Mouse (Mus musculus) lung, postnatal 0 days (tissue): ENCODE measurements at regions not wholly inside any gene's neighbourhood (a gene's known extent, or its start where the extent isn't known, plus 50 kb on each side); places are given as distances from the start of the nearest gene placed in this dataset.

Experiments used
- ATAC-seq: fragments of 200-750 bp; cut with Nextera tagmentation; 2 replicates; pipeline ENCODE4 v1.8.0; 2017; ENCODE audit warnings: moderate library complexity
- DNase-seq: peaks from one replicate; pipeline ENCODE4 v3.0.0-alpha.2; 2016; ENCODE audit warnings: low spot score
- H3K27ac ChIP-seq: fragments of 300-500 bp; sonication (generic); 2 replicates; pipeline ENCODE4 v1.5.1; 2014; ENCODE audit warnings: antibody characterized with exemption, mild to moderate bottlenecking, low read length, mixed read lengths
- H3K27me3 ChIP-seq: fragments of 300-500 bp; sonication (generic); replicated peaks from 2 replicates; pipeline ENCODE4 v1.6.1; 2014; ENCODE audit warnings: low read length, mixed read lengths; ENCODE audit not compliant: insufficient read depth
- H3K36me3 ChIP-seq: fragments of 300-500 bp; sonication (generic); 2 replicates; pipeline ENCODE4 v1.6.1; 2014; ENCODE audit warnings: low read length, mixed read lengths; ENCODE audit not compliant: insufficient read depth
- H3K4me1 ChIP-seq: fragments of 300-500 bp; sonication (generic); 2 replicates; pipeline ENCODE4 v1.6.1; 2014; ENCODE audit warnings: antibody characterized with exemption, low read depth, low read length, mixed read lengths; ENCODE audit not compliant: insufficient read depth
- H3K4me2 ChIP-seq: fragments of 300-500 bp; sonication (generic); replicated peaks from 2 replicates; pipeline ENCODE4 v1.6.1; 2014; ENCODE audit warnings: low read depth, mild to moderate bottlenecking, low read length, moderate library complexity, mixed read lengths
- H3K4me3 ChIP-seq: fragments of 300-500 bp; sonication (generic); 2 replicates; pipeline ENCODE4 v1.5.1; 2014; ENCODE audit warnings: low read depth, low read length
- H3K9ac ChIP-seq: fragments of 300-500 bp; sonication (generic); replicated peaks from 2 replicates; pipeline ENCODE4 v1.6.1; 2014; ENCODE audit warnings: low read depth, mild to moderate bottlenecking
- H3K9me3 ChIP-seq: fragments of 300-500 bp; sonication (generic); 2 replicates; pipeline ENCODE4 v1.6.1; 2016; ENCODE audit warnings: low read length, mixed read lengths
- CTCF ChIP-seq: IDR thresholded peaks from 2 replicates; pipeline ENCODE4 v1.5.1; 2016; ENCODE audit warnings: antibody characterized with exemption, mild to moderate bottlenecking
- EP300 ChIP-seq: IDR thresholded peaks from 2 replicates; pipeline ENCODE4 v1.6.1; 2016; ENCODE audit warnings: antibody characterized with exemption, mild to moderate bottlenecking, control low read depth
- WGBS: fragments of 180-500 bp; shearing (Covaris S2); extraction: QIAGEN DNeasy Blood & Tissue Kit; methylation state at CpG from one replicate; pipeline ENCODE4 v1.1.7; 2014; 5-methylcytosine and 5-hydroxymethylcytosine counted together

GRCm38 (mm10) chr14:105606551-105606950 is 290.1 kb downstream of the Spry2 start:
- Histone ChIP-seq H3K4me1 (no peaks in the 10 kb centered on the region), H3K9me3 (no peaks in the 10 kb centered on the region), H3K27me3 (no peaks in the 10 kb centered on the region), H3K36me3 (no peaks in the 10 kb centered on the region), H3K9ac (no peak overlapping the region), H3K27ac (no peak overlapping the region), H3K4me3 (no peak overlapping the region), H3K4me2 (no peak overlapping the region)
- ATAC-seq (no peak), DNase-seq (no peak)
- TF ChIP-seq EP300 (no peak), CTCF (no peak)
- WGBS: 88% methylated on average over 3 of the region's 3 CpGs

GRCm38 (mm10) chr14:105604451-105604850 is 292.2 kb downstream of the Spry2 start:
- no peak for TF ChIP-seq EP300
- TF ChIP-seq CTCF: no peak
- Histone ChIP-seq H3K36me3 (no peaks in the 10 kb centered on the region), H3K9me3 (no peaks in the 10 kb centered on the region), H3K27me3 (no peaks in the 10 kb centered on the region), H3K4me1 (no peaks in the 10 kb centered on the region), H3K4me3 (no peak overlapping the region), H3K27ac (no peak overlapping the region), H3K9ac (no peak overlapping the region), H3K4me2 (no peak overlapping the region)
- ATAC-seq (no peak), DNase-seq (no peak)
- 70% methylated on average over 6 of the region's 6 CpGs for WGBS

DNA sequence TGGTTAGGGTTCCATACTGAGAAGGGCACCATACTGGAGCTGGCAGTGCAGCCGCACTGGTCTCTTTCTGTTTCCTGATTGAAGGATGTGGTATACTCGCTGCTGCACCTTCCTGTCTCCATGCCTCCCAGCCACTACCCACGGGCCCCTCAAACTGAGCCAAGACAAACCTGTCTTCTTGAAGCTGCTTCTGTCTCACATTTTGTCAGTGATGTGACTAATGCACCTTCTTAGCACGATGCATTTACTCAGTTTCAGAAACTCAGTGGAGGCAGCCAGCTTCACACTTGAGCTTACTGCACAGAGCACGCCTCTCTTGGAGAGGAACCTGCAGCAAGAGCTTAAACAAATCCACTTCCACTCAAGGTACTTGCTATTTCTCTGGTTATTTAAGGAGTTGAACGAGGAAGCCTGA is 293.6 kb downstream of the Spry2 start:
- H3K4me3 ChIP-seq: no peak overlapping the region
- TF ChIP-seq CTCF: no peak
- no peaks in the 10 kb centered on the region for H3K36me3 ChIP-seq
- ATAC-seq (peak; percentile 43), DNase-seq (peak; percentile 69)
- H3K4me2 ChIP-seq: no peak overlapping the region
- no peak overlapping the region for H3K27ac ChIP-seq
- 42% methylated on average over 6 of the region's 6 CpGs for WGBS
- H3K27me3 ChIP-seq: no peaks in the 10 kb centered on the region
- H3K9me3 ChIP-seq: no peaks in the 10 kb centered on the region
- no peak overlapping the region for H3K9ac ChIP-seq
- H3K4me1 ChIP-seq: no peaks in the 10 kb centered on the region

GRCm38 (mm10) chr14:105599550-105600453 is 296.8 kb downstream of the Spry2 start:
- 95% methylated on average over 24 of the region's 24 CpGs for WGBS

GRCm38 (mm10) chr14:105589751-105590150 is 306.9 kb downstream of the Spry2 start:
- no peak for ATAC-seq
- Histone ChIP-seq H3K4me3 (no peak overlapping the region), H3K4me2 (no peak overlapping the region), H3K9me3 (no peaks in the 10 kb centered on the region), H3K36me3 (no peaks in the 10 kb centered on the region), H3K9ac (no peak overlapping the region), H3K27ac (no peak overlapping the region), H3K4me1 (no peaks in the 10 kb centered on the region), H3K27me3 (no peaks in the 10 kb centered on the region)
- TF ChIP-seq EP300 (no peak), CTCF (no peak)
- WGBS: 85% methylated on average over 7 of the region's 7 CpGs
- no peak for DNase-seq

More at GRCm38 (mm10) chr14:105599550-105600453, 296.8 kb downstream of the Spry2 start:
- no peak overlapping the region for H3K4me3 ChIP-seq
- ATAC-seq (no peak), DNase-seq (no peak)
- no peaks in the 10 kb centered on the region for H3K4me1 ChIP-seq
- H3K36me3 ChIP-seq: no peaks in the 10 kb centered on the region
- TF ChIP-seq EP300 (no peak), CTCF (no peak)
- no peak overlapping the region for H3K27ac ChIP-seq
- H3K9ac ChIP-seq: no peak overlapping the region
- H3K27me3 ChIP-seq: no peaks in the 10 kb centered on the region
- no peaks in the 10 kb centered on the region for H3K9me3 ChIP-seq
- H3K4me2 ChIP-seq: no peak overlapping the region

- no peaks in the 10 kb centered on the region for H3K9me3 ChIP-seq
- H3K4me2 ChIP-seq: peak overlapping the region; percentile 25; the same call in 1 of the 2 replicates
- H3K4me1 ChIP-seq: no peaks in the 10 kb centered on the region
- DNase-seq (peak; percentile 60), ATAC-seq (peak; percentile 79)
- no peak overlapping the region for H3K9ac ChIP-seq
- H3K36me3 ChIP-seq: no peaks in the 10 kb centered on the region
- H3K27me3 ChIP-seq: no peaks in the 10 kb centered on the region
- no peak overlapping the region; the same call in 1 of the 2 replicates for H3K4me3 ChIP-seq
- TF ChIP-seq CTCF: no peak
- 0 out of 2 replicates have a peak, but pooled peaks have one; percentile 21 for TF ChIP-seq EP300
- 51% methylated on average over 20 of the region's 20 CpGs for WGBS
- no peak overlapping the region for H3K27ac ChIP-seq
Measured at GRCm38 (mm10) chr14:105589261-105589660, 307.4 kb downstream of the Spry2 start.
